Mouse (Mus musculus) urinary bladder, adult 18-20 months (tissue): Measurements from ENCODE around the gene Hspd1.
"Not testable (repeated sequence)": the region's sequence is repeated elsewhere in the genome, so short reads cannot be mapped to it uniquely, and the experiment has no call there.

Experiments used
- DNase-seq, 2 experiments: peaks; one replicate each; pipeline ENCODE4 v3.0.0; 2022; ENCODE audit warnings: low spot score in 2 of 2, mixed read lengths in 2 of 2

Hspd1 gene

DNA sequence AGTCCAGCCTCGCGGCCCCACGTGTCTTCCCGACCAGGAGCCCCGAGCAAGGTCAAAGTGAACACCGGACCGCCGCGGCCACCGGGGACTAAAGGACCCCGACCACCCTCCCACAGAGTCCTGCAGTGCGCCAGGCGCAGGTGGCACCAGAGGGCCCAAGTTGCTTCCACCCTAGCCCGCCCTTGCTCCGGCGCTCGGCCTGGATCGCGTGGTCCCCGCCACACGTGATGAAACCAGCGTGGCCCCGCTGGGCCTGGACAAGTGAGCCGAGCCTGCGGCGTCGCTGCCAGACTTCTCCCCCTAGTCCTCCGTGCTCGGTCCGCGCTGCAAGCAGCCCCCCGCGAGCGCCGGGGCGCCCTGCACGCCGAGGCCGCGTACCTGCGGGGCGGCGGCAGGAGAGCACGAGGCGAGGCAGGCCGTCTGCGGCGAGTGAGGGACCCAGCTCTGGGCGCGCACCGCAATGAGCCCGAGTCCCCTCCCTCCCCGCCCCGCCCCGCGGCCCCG is 590 bp downstream of the Hspd1 start:
- no peak for DNase-seq

DNA sequence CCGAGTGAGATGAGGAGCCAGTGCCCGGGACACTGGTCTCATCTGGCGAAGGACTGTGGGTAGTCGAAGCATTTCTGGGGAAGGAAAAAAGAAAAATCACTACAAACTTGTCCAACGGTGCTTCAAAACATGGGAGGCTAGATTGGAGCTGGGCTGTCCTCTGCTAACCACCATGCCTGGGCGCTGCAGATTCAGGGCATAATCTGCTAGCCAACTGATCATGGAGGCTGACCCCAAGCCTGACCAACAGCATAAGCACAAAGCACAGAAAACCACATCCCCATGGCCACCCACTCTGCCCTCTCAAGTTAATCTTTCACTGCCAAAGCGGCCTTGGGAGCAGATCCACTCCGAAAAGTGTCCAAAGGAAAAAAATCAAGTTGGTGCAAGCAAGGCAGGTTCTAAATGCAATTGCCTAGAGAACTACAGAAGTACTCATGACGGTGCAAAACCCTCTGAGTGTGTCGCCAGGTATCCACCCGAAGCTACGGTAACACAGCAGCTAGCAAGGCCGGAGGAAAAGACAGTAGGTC is 1.1 kb downstream of the Hspd1 start:
- DNase-seq, result no peak

DNA sequence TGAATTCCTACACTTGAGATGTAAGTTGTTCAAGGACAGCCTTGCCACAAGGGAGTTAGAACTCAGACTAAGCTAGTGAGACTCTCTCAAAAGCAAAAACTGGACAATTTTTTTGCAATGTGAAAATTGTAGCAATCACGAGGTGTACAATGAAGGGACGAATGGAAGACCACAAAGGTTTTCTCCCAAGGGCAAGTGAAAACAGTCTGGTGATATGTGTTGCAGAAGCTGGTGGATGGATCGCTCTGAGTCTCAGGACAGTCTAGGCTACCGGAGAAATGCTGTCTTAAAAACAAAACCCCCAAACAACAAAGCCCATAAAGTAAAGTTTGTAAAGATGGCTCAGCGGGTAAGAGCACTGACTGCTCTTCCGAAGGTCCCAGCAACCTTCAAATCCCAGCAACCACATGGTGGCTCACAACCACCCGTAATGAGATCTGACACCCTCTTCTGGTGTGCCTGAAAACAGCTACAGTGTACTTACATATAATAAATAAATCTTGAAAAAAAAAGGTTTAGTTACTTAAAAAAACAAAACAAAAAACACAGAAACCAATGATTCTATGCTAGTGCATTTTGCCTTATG is 2.2 kb downstream of the Hspd1 start:
- DNase-seq, result no peak

DNA sequence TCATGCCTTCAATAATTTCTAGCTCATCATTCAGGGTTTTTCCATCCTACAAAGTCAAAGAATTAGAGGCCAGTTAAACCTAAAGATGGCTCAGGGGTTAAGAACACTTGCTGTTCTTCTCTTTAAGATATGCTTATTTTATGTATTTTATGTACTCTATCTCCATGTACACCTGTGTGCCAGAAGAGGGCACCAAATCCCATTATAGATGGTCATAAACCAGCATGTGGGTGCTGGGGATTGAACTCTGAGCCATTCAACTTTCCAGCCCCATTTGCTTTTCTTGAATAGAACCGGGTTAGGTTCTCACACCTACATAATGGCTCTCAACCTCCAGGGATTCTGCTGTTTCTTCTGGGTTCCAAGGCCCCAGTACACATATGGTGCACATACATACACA is 5.9 kb downstream of the Hspd1 start:
- DNase-seq, result no peak

DNA sequence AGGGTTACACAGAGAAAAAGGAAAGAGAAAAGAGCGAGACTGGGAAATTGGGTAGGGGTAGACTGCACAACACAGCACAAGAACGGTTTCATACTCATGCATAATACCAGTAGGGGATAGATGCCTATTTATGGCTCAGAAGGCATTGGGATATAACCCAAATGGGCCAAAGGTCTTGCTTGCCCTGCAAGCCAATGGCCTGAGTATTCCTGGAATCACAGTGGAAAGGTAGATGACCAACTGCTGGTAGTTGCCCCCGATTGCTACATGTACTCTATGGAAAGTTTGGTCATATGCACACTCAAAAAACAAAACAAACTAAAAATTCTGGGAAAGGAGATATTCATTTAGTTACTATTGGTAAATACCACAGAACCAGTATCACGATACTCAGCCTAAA is 8.4 kb downstream of the Hspd1 start:
- no peak for DNase-seq

DNA sequence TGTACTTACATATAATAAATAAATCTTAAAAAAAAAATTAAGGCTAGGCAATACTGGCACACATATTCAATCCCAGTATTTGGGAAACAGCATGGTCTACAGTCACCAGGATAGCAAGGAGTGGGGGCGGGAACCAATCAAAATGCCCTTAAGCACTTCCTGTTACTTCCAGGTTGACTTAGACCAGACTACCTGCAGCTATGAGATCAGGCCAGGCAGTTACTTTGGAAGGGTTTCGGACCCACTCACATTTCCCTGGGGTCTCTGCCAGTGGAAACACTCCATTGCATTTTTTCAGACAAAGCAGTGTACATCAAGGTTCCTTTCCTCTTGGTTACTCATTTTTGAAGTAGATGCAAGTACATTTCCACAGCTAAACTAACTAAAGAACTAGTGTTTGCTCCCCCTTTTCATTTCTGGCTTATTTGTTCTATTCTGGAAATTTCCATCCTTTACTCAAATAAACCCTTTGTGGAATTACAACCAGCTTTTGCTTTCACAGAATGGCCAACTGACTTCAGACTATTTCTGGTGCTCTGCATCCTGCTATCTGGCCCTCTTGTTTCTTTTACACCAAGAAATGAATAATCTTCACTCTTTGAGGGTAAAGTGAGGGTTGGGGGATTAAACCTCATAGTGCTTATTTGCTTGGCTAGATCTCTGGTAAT is 11.1 kb downstream of the Hspd1 start:
- DNase-seq, result no peak

DNA sequence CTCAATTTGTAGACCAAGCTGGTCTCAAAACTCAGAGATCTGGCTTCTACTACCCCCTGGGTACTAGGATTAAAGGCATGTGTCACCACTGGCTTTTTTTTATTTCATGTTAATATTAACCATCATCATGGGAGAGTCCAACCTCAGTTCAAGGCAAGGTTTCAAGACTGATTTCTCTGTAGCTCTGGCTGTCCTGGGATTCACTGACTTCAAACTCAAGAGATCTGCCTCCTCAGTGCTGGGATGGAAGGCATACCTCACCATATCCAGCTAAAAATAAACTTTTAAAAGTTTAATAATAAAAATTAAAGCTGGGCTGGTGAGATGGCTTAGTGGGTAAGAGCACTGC is 11.7 kb downstream of the Hspd1 start:
- DNase-seq, result no peak

DNA sequence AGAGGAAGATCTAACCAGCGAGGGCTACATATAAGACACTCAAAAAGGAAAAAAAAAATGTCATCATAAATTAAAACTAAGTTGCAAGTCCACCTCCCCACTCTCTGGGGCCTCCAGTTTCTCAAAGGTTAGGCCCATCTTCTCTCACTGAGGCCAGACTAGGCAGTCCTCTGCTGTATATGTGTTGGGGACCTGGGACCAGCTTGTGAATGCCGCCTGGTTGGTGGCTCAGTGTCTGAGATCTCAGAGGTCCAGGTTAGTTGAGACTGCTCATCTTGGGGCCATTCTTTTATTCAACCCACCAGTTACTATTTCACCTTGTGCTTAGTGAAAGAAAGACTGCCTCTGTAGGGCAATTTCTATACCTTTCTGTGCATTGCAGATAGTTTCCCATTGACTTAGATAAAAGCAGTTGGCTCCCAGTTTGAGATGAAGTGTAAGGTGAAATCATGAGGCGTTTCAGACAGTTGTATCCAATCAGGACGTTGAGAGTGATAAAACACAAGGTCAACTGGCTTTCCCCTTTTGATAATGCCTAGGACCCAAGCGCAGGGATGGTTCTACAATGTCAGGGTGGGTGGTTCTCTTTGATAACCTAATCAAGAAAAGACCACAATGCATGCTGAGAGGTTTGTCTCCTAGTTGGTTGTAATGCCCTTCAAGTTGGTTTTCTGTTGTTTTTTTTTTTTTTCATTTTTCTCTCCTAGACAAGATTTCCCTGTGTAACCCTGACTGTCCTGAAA is 12.2 kb downstream of the Hspd1 start:
- no peak for DNase-seq

DNA sequence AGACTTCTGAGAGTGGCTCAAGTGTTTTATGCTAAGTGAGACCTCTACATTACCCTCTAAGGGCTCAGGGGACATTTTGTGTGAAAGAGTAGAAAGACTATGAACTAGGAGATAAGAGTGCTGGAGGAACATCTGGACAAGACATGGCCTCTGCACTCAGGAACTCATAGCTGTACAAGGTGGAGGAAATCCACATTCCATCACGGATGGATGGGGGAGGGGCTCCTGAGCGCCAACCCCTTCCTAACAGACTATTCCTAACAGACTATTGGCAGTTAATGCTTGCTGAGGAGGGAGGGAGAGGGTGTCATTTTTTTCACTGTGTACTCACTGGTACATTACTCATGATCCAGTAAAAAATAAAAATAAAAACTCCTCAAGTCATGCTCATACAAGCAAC is 13.3 kb downstream of the Hspd1 start:
- DNase-seq, result no peak

DNA sequence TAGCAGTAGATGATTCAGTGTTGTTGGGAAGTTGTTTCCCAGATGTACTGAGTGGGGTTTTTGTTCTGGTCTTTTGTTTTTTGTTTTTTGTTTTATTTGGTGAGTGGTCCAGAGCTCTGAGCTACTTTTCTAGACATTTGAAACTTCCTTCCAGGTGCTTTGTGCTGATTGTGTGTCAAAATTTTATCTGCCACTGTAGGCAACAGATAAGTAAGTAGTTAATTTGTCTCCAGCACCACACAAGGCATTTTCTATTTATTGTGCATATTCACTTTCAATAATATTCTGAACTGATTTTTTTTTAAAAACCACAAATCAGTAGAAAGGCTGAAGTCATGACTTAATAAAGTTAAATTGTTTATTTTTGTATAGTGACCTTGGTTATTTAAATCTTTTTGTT is 15.7 kb downstream of the Hspd1 start:
- DNase-seq, result not testable (repeated sequence)

DNA sequence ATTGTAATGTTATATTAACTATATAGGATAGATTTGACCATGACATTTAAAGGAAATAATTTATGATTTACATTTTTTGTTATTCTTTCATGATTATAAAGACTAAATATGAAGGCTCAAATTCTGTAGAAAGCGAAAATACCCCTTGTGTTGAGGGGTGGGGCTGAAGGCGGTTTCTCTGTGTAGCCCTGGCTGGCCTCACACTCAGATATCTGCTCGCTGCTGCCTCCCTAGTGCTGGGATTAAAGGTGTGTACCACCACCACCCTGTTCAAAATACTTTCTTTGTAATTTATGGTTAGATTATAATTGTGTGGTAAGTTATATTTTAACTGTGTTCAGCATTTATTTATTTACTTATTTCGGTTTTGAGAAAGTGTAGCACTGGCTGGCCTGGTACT is 26.3 kb downstream of the Hspd1 start:
- DNase-seq, result no peak

DNA sequence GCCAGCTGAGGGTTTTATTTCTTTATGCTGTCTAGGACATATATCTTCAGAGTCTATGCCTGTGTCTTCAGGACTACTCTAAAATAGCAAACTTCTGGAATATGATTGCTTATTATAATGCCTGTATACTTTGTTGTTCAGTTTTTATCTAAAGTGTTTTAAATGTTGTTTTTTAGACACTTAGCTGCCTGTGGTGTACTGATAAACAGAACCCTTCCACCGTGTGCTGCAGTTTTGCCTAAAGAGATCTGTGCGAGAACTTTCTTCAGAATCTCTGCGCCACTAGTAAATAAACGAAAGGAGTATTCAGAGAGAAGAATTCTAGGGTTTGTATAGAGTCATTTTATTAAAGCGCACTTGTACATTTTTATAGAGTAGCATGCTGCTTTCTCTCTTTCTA is 26.9 kb downstream of the Hspd1 start:
- no peak for DNase-seq

DNA sequence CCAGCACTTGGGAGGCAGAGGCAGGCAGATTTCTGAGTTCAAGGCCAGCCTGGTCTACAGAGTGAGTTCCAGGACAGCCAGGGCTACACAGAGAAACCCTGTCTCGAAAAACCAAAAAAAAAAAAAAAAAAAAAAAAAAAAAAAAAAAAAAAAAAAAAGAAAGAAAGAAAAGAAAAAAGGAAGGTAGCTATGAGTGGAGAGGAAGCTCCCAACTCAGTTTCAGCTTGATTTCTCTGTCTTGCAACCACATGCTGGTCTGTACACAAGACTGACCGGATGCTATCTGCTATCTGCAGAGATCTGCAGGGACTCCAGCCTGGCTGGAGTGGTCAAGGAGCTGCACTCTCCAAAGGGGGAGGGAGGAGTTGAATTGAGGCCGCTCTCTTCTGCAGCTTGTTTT is 29.7 kb downstream of the Hspd1 start:
- not testable (repeated sequence) for DNase-seq

DNA sequence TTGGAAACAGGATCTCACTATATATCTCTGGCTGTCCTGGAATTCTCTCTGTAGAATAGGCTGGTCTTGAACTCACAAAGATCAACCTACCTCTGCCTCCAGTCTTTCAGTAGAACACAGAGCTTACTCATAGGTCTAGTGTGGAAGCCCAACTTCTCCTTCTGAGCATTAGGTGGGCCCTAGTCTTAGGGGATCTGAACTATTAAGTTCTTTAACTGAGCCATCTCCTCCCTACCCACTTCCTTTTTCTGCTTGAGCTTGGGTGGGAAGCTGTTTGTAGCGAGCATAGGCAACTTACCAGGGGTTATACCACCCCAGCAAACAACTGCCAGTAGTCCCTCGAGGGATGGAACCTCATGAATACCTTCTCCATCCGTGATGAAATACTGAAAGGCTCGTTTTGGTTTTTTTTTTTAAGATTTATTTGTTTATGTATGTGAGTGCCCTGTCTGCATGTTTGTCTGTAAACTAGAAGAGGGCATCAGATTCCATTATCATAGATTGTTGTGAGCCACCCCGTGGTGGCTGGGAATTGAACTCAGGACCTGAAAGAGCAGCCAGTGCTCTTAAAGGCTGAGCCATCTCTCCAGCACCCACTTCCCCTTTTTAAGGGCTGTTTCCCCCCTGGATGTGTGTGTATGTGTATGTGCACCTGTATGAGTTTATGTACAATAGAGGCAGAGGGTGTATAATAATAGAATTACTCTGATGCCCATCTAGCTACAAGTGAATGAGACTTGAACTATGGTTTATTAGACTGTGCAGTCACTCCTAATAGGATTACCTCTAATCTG is 32.5 kb downstream of the Hspd1 start:
- DNase-seq, result no peak

DNA sequence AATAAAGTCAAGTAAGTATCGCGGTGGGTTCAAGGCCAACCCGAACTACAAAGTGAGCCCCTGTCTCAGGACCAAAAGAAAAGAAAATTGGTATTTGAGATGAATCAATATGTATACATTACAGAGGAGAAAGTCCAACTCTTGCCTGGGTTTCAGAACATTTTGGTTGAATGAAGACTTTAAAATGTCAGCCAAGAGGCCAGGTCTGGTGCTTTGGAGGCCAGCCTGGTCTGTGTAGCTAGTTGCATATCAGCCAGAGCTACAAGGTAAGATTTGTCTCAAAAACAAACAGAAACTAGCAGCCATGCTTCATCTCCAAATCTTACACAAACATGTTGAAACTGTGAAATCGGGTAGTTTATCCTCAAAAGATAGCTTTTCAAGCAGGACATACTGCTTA is 34.4 kb downstream of the Hspd1 start:
- DNase-seq, result no peak

DNA sequence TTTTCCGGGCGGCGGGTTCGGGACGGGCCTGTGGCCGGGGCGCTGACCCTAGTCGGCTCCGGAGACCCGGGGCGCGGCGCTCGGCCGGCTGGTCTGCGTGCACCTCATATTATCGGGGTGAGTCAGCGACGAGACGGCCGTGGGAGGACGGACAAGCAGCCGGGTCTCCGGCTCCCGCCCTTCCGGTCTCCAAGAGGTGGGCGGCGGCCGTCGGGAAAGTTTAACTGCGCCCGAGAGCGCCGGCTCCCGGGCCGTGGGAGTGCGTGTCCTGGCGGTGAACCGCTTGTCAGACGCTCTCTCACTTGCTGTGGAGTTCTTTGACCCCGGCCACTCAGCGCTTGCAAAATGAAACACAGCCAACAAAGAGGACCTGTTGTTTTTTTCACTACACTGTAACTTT is 35.0 kb downstream of the Hspd1 start:
- DNase-seq, result peak in 1 of 2 experiments; percentile 87

DNA sequence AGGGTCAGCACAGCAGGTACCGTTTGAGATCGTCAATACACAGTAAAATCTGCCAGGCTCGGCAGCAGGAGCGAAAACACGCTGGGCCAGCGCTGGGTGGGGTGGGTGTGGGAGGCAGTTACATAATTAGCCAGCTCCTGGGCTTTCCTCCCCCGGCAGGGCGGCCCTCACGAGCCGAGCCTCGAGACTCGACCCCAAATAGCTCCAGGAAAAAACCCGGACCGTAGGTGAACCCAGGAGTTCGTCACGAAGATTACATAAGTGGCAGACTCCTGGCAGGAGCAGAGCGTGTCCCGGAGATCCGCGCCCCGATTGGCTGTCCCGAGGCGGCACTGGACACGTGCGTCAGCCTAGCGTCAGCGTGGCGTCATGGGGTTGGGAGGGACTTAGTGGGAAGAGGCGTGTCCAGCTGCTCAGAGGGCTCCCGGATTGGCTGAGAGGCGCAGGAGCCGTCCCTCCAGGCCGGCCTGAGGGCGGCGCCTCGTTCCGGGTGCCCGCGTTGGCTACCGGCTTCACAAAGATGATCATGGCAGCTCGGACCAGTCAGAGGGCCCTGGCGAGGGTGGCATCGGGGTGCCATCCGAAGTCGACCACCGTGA is 35.6 kb downstream of the Hspd1 start, which contains the start of gene Coq10b:
TSS of gene Coq10b (plus strand) at position 416 of the 599 bp plus-strand sequence.
- peak; percentile 97 to 99 for DNase-seq

DNA sequence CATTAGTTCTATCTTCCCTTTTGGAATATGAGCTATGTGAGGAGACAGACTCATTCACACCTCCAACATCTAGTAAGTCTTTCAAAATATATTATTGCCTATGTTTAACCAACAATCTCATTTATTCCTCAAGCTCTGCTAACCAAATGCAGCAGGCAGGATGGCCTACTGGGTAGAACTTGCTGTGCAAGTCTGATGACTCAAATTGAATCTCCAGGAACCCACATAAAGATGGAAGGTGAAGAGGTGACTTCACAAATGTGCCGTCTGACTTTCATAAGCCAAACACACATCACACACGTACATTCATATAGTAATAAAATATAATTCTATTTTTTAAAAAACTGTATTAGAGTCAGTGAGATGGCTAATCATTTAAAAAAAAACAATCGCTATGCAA is 36.4 kb downstream of the Hspd1 start:
- no peak for DNase-seq

DNA sequence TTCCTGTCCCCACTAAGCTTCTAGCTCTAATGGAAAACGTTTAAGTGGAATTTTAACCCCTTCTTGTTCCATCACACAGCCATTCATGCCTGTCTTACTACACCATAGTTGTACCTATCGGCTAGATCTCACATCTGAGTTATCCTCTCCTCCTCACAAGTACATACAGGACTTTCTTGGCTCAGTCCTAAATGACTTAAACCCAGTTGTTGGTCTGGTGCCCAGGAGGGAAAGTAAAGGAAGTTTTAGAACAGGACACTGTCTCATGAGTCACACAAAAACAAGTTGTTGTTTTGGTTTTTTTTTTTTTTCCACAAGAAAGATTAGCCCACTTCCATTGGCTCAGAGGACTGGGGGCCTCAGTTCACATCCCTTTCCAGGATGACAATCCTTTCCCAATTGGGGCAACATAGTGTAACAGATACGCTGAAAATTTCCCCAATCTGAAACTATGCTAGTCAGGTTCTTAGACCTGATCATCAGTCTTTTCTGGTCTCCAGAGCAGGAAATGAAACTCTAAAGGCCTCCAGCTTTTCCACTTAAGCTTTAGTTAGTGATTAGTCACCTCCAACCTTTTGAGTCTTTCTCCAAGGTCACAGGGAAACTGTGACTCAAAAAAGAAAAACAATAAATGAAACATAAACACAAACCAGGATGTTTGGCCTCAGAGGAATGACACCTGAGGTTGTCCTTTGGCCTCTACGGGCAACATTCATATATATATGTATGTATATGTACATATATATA is 39.0 kb downstream of the Hspd1 start:
- DNase-seq, result no peak

DNA sequence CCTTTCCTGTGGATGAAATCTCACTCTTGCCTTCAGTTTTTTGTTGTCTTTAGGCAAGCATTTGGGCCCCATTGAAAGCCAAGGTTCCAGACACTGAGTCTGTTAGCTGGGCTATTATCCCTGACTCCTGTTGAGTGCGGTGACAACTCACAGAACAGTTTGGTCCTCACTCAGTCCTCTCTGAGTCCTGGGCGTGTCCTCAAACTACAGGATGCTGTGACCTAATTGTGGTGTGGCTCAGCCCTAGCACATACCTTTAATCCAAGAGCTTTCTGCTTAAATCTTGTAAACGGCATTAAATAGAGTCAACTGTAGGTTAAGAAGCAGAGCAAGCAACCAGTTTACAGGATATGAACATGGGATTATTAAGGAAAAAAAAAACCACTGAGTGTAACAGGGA is 44.9 kb downstream of the Hspd1 start:
- DNase-seq, result no peak

DNA sequence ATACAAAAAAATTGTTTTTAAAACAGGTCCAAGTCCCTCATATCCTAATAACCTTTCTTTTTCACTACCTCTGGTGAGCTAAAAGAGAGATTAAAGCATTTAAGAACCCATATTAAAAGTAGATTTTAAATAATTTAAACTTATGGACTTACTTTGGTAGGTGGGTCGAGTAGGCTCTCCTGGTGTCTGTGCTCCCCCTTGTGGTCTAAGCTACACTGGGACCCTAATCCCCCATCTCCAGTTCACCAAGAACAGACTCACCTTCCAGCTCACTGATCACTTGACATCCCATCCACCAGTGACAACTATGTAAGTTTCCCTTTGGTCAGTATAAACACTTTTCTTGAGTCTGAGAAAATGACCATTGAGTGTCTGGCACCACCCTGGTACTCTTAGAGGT is 45.8 kb downstream of the Hspd1 start:
- DNase-seq, result no peak
